Mouse (Mus musculus): ENCODE results near the gene Ppm1n. TPM values are rescaled to one million over a fixed set of nuclear protein-coding genes. Genes with fewer than 3 reads are reported as not detected.

Ppm1n gene
- total RNA-seq, 2 experiments from 2014 or later = not detected

DNA sequence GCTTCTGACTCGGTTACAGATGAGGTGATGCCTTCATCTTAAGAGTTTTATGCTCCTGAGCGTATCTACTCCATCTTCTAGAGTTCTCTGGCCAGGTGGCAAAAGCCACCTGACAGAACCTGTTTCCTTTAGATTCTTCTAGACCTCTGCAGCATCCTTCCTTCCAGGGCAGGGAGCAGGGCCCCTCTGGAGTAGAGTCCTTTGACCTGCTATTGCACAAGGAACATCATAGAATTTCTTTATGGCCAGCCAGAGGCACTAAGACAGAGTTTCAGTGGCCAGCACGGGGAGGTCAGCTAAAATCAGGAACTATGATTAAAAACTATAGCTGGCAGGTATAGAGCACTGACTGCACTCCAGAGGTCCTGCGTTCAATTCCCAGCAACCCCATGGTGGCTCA lies 27.8 kb downstream of the Ppm1n start:
- no peak for DNase-seq

DNA sequence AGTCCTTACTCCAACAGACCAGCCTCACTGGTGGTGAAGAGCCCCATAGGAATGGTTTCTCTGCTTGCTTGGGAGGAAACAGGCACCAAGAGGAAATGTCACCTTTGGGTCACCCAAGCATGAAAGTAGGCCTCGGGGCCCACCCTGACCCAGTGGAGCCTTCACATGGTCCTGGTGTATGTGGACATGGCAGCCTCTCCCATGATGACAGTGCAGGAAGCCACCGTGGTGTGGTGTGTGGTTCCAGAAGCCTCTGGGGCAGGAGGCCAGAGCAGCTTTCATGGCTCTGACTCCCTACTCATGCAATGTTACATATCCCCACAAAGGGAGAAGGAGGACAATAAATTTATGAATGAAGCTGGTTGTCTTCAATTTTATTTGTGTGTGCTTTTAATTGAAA lies 32.4 kb downstream of the Ppm1n start:
- DNase-seq = no peak

DNA sequence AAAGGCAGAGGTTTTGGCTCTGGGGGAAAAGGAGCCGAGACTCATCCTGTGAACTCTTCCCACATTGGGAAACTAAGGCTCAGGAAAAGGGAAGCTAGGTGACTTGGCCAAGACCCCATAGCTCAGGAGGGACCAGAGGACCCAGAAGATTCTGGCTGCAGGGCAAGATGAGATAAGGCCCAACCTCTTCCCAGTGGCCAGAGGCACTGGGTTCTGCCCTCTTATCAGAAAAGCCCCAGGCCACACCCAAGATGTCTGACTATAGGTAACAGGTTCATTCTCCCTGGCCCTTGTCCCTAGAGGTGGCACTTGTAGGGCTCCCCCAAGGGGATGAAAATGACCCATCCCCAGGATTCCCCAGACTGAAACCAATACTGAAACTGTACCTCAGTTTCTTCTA lies 33.0 kb downstream of the Ppm1n start:
- DNase-seq = no peak

DNA sequence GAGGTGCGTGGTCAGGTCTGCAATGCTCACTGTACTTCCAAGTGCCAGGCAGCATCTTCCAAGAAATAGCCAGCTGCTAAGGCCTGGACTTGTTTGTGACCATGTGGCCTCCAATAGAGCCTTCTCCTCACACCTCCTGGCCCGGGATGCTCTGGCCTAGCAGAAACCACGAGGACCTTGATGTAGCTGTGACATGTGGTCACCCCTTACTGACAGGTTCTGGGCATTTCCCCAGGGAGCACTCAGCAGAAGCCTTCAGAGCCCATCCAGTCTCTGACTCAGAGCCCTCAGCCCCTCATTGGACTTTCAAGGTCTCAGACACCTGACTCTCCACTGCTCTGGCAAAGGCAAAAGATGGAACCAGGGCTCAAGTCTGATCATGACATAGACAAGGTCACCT lies 34.8 kb downstream of the Ppm1n start:
- no peak for DNase-seq

DNA sequence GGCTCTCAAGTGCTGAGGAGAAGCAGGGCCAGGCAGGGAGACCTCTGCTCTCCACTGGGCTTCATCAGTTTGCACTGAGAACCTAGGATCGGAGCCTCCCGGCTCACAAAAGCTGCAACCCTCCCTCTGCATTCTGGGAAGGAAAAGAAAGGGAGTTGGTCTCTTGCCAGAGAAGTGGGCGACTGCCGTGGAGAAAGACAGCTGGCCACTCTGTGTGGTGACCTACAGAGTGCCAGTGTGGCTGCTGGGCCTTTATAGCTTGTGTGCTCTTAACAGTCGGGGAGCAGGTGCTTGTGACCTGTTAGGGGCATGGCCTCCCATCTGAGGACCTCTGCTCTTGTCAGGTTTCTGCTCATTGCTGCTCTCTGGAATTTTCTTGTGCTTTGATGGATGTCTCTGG lies 36.0 kb downstream of the Ppm1n start:
- DNase-seq = no peak

DNA sequence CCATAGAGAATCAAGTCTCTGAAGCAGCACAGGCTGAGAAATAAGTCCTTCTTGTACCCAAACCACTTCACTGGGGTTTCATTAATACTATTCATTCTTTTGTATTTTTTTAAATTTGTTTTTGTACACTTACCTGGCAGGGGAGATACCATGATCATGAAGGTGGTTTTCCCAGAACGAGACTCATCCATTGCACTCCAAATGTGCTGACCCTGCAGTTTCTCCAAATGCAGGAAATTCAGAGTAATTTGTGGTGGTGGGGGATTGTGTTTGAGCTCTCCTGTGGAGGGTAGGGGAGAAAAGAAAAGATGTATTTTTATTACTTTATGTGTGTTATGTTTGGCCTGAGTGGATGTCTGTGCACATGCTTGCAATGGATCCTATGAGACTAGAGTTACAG lies 37.9 kb downstream of the Ppm1n start:
- DNase-seq = no peak

DNA sequence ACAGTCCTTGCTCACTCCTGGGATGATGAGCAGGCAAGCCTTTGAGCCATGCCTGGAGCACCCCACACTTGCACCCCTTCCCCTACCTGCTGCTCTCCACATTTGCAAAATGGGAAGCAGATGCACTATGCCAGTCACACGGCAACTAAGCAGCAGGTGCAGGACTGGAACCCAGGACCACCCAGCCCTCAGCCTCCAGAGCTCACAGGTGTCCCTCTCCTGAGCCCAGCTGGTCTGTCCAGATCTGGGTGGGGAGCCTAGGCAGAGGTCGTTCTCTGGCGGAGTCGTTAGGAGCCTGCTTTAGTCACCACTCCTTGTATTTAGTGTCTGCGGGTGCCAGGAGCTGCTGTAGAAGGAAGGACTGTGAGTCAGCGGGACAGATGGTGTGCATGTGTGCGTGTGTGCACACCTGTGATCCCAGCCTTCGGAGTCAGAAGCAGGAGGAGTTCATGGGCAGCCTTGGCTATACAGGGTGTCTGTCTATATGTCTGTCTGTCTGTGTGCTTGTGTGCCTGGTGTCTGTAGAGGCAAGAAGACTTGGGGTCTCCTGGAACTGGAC lies 38.9 kb downstream of the Ppm1n start:
- no peak for DNase-seq

DNA sequence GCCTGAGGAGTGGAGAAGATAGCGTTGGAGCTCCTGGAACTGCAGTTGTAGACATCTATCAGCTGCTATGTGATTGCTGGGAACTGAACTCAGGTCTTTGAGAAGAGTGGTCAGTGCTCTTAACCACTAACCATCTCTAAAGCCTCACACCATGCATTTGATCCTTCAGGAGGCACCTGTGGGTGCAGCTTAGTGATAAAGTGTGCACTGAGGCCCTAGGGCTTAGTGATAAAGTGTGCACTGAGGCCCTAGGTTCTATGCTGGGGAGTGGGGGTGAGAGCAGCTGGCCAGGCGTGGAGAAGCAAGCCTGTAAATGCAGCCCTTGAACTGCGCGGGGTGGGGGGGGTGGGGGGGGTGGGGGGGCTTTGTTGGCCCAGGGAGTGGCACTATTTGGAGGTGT lies 39.9 kb downstream of the Ppm1n start:
- DNase-seq = no peak

DNA sequence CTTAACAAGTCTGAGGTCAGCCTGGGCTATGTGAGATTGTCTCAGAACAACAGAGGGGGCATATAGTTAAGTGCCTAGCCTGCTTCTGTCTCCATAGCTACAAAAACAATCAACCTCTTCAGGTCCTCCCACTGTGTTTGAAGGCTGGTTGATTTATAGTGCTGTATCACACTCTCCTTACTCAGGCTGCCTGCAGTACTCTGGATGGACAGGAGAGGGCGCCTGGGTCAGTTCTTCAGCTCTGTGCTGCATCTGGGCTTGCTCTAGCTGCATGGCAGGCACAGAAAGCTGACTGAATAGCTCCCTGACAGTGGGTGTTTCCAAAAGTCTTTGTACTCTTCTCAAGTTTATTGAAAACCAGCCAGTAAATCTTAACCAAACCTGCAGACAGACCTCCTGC lies 40.4 kb downstream of the Ppm1n start:
- DNase-seq = peak; percentile 87 to 97

DNA sequence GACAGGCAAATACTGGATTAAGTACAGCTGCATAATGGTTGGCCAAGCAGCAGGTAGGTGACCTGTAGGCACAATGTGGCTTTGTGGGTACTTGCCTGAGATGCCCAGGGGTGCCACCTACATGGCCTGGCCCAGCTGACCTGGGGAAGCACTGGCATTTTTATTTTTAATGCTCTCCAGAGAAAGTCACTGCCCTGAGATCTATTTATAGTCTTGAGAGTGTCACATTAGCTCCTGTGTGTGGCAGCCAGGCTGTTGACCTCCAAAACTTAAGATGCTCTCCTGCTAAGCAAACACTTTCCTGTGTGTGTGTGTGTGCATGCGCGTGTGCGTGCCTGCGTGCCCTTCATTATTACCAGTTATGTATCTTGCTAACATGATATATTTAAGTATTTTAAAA lies 41.5 kb downstream of the Ppm1n start:
- DNase-seq = peak; percentile 46 to 67

DNA sequence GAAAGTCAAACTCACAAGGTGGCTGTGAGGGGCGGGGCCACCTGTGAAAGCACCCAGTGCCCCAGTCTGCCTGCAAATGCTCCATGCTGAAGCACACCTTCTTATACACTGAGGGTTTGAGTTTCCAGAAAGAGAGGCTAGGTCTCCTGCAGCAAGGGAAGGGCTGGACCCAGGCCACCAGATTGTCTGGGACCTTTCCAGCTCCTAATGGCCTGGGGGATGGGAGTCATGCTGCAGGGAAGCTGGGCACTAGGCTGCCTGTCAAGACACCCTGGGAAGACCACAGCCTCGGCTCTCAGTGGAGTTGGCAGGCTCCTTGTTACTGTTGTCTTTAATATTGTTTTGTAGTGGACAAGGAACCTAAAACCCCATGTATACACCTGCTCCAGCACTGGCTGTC lies 43.5 kb downstream of the Ppm1n start:
- peak; percentile 64 to 70 for DNase-seq

DNA sequence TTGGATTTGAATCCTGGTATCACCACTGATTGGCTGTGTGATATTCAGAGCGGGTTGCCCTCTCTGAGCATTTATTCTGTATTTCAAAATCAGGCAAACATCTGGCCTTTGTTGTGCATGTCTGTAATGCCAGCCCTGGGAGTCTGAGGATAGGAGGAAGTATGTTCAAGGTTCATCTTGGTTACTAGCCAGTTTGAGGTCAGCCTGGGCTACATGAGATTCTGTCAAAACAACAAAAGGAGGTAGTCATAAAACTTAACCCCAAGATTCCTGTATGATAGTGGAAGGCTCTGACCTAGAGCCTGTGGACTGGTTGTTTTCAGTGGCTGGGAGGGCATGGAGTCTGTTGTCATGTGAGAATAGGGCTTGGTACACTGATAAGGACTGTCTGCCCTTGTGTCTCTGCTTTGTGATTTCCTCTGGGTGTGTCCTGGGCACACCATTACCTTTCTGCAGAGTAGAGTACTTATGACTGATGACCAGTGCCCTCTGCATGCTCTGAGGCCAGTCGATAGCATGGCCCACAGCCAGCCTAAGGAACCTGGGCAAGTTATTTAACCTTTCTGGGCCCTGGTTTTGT lies 44.7 kb downstream of the Ppm1n start:
- no peak for DNase-seq

DNA sequence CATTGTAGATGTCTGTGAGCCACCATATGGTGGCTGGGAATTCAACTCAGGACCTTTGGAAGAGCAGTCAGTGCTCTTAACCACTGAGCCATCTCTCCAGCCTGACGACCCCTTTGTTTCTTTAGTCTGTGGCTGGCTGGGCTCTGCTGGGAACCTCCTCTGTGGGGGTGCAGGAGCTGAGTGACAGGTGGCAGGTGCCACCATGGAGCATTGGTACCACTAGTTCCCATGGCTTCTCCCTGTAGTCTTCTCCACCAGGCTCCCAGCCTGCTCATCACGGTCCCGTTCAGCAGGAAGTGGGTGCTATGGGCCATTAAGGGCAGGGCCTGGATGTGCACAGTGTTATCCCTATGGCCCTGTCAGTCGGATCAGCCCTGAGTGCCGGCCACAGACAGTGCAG lies 45.2 kb downstream of the Ppm1n start:
- no peak for DNase-seq

DNA sequence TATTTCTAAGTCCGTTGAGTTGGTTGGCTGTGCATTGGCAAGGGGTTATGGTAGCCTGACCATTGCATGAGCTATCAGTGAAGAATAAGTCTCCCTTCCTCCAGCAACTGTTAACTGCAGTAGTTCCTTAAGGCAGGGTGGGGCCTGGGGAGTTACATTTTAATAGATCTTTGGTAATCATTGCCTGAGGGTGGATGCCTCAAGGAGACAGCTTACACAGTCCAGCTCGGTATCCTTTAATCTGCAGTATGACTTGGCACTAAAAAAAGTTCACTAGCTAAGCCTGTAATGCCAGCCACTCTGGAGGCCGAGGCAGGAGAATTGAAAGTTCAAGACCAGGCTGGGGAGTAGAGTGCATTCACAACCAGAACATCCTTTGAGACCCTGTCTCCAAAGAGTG lies 48.0 kb downstream of the Ppm1n start:
- no peak for DNase-seq

DNA sequence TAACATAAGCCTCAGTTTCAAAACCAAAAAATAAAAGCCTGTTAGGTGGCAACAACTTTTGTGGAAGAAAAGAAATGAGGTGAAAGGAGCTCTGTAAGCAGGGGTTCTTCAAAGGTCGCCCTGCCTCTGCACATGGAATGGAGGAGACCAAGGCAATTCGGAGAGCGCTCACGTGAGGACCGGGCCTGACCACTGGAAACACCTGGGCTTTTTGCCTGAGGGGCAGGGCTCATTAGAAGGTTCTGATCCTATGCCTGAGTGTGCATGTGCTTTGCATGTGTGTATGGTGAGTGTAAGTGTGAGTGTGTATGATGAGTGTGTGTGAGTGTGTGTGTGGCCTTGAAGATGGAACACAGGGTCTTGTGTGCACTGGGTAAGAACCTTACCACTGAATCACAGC lies 49.0 kb downstream of the Ppm1n start:
- DNase-seq = no peak

DNA sequence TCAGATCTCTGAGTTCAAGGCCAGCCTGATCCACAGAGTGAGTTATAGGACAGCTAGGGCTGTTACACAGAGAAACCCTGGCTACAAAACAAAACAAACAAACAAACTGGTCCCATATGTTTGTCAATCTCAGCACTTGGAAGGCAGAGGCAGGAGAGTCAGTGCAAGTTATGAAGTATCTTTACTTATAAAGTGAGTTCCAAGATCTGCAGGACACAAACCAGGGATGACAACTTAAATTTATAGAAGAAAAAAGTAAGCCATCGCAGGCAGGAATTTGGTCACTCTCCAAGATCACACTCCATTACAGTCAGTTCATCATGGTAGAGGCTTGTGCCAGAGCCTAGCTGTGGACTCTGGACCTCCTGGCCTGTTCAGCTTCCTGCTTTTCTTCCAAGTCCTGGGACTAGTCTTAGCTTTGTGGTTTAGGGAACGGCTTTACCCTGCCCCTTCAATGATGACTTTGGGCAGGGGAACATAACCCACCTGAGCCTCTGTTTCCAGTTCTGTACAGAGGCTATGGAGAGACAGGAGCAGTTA lies 49.8 kb downstream of the Ppm1n start:
- DNase-seq = no peak

DNA sequence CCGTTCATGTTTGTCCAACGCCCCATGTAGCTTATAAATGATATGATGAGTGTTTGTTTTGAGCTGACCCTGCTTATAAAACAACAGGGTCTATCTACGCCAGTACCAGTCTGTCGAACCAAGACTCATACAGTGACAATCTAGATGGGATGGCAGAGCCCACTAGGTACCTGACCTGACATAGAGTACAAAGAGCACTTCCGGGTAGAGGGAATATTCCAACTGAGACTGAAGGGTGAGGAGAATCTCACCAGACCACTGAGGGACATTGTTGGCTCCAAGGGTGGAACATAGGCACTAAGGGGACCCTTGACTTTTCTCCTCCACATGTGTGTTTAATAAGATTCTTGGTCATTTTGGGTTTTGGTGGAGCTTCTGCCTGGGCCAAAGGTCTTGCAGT lies 50.5 kb downstream of the Ppm1n start:
- DNase-seq = no peak

DNA sequence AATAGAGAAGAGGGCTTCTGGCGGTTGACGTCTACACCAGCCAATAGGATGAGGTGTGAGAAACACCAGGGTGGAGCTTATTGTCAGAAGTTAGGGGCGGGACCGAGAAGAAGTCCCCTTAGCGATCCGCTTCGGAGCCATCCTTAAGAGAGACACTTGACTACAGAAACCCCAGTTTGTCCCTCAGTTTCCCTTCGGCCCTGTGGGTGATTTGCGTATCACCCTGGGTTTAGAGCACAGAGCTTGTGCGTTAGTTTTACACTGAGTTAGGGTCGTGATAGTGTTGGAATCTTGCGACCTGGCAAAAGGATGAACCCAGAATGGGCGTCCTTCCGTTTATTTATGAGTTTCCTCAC lies 51.1 kb downstream of the Ppm1n start:
- no peak for DNase-seq

DNA sequence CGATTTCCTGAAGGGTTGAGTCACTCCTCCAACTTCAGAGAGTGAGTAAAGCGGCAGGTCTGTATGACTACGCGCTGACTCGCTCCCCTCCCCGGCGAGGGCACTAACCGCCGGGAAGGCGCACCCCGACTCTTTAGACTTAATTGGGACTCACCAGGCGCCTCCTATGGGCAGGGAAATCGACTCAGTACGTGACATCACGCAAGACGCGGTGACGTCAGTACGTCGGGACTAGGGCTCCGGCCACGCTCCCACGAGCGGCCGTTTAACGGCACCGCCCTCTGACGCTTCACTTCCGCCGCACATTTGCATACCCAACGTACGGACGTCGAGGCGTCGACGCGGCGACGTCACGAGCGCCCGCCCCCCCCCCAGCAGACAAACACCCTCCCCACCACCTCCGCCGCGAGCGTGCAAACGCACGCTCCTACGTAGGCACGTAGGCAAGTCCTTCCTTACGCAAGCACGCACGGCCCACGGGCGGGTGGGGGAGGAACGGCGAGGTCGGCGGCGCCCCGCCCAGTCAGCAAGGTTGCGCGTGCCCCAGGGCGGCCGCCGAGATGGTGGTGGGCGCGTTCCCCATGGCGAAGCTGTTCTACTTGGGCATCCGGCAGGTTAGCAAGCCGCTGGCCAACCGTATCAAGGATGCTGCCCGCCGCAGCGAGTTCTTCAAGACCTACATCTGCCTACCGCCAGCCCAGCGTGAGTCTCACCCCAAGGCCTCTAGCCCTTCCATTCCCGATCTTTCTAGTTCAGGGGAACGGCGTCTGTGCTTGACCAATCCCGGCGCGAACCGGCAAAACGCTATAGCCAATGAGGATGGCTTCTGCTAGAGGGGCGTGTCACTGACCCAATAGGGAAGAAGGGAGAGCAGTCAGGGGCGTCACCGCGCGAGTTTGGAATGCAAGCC lies 51.7 kb downstream of the Ppm1n start, which contains the start of gene Opa3:
Gene Opa3, plus strand, starts transcription at position 452 of the 910 bp plus-strand sequence.
- peak; percentile 99 to 100 for DNase-seq

DNA sequence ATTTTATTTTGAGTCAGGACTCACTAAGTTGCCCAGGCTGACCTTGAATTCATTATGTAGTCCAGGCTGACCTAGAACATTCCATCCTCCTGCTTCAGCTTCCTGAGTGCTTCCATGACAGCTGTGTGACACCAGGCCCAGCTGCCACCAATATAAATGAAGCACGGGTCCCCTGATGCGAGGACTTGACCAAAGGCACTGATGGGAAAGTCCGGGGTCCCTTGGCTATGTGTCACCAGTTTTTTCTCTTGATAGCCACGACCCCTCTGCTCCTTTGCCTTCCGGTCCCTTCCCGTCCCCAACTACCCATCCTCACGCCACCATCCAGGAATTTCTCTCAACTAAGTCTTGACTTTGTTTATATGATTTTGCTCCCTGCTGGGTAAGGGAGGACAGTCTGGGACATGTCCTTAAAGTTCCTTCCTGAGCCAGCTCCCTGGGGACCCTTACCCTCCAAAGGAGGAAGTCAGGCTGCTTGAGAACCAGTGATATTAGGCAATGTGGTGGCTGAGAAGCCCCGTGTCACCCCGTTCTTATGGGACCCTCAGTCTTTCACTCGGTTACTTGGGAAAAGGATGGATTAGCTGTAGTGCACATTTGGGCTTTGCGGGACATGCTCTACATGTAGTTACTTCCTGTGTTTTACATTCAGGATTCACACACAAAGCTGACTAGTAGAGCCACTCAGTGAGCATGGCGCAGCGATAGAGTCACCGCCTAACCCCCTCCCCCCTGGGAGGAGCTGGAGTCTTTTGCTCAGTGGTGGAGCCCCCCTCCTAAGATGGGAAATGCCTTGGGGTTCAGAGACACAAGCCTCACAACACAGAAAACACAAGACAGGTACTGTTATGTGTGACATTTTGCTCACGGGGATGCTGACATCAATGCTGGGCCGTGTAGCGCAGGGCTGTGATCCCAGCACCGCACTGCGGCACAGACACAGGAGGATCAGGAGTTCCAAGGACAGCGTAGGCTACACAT lies 52.8 kb downstream of the Ppm1n start:
- peak; percentile 50 to 55 for DNase-seq
